Mouse (Mus musculus) layer of hippocampus, postnatal 10 days (tissue): ENCODE data around the gene Slc10a7. TPM values are rescaled to one million over a fixed set of nuclear protein-coding genes. Genes with fewer than 3 reads are reported as not detected.
"Not testable (repeated sequence)": the region's sequence is repeated elsewhere in the genome, so short reads cannot be mapped to it uniquely, and the experiment has no call there.

ENCODE experiments used
- DNase-seq, 2 experiments: peaks; one replicate each; pipeline ENCODE4 v3.0.0; 2021; ENCODE audit warnings: low spot score in 2 of 2
- long read RNA-seq: library from polyadenylated mRNA; stranded (forward); transcript quantifications from one replicate; pipeline ENCODE4 v2.0.0, GENCODE M21; 2023
- total RNA-seq, 2 experiments: library from RNA; stranded (reverse); gene quantifications; 2 replicates each; pipeline ENCODE4 v1.2.3; 2021

The Slc10a7 gene
- 1 to 10 TPM; 7.8 to 8.2 TPM for total RNA-seq
- long read RNA-seq, partial matches to known transcripts: 1 of 2 reads
- long read RNA-seq, other reads (novel, unspliced or antisense): 0 of 2 reads

- peak; percentile 87 to 92 for DNase-seq
Observed at GRCm38 (mm10) chr8:78509273-78510031, at the start of gene Slc10a7. Gene Slc10a7, plus strand, starts transcription at chr8:78509346.

- no peak for DNase-seq
Observed at GRCm38 (mm10) chr8:78463941-78464340, 45.2 kb upstream of the Slc10a7 start.

GRCm38 (mm10) chr8:78467889-78468288, 41.3 kb upstream of the Slc10a7 start:
- DNase-seq: no peak

- DNase-seq: peak in 1 of 2 experiments; percentile 9
Observed at GRCm38 (mm10) chr8:78477051-78477829, 31.9 kb upstream of the Slc10a7 start.

DNA sequence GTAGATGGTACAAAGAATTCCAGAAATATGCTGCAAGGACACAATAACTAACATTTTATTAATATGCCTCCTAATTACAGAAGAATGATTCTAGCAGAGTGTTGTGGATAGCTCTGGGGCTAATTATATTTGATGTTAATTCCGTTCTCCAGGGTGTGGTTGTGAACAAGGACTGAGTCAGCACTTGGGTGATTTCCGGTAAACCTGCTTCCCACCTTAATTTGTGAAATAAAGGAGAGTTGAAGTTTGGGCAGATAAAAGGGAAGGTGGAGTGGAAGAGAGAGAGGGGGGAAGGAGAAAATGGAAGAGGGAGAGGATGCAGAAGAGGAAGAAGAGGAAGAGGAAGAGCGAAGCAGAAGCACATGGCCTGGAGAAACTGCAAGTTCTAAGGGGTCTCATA, 19.4 kb upstream of the Slc10a7 start:
- no peak for DNase-seq

DNA sequence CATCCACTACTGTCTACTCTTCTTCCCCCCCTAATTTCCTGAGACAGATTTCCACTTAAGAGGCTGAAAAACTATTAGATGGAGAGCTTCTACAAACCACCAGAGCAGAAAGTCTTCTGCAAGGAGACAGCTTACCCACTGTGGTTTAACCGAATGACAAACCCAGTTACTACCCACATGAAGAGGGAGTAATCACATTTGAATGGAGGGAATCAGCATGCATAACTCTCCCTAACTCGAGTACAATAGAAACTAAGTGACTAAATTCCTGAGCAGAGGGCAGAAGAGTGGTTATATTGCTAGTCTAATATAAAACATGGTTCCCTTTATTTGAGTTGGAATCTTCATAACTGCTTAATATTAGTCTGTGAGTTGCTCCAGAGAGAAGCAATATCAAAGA, 16.1 kb upstream of the Slc10a7 start:
- DNase-seq: no peak

DNA sequence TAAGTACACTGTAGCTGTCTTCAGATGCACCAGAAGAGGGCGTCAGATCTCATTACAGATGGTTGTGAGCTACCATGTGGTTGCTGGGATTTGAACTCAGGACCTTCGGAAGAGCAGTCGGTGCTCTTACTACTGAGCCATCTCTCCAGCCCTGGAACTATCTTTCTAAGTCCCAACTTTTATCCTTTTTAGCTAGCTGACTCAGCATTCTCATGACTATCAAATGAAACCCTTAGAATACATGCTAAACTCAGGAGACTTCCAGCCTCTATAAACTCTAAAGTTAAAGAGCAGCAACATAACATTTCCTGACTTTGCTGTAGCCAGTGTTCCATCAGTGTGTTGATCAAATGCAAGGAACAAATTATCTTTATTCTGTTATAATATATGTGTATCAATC, 12.9 kb upstream of the Slc10a7 start:
- not testable (repeated sequence) for DNase-seq

DNA sequence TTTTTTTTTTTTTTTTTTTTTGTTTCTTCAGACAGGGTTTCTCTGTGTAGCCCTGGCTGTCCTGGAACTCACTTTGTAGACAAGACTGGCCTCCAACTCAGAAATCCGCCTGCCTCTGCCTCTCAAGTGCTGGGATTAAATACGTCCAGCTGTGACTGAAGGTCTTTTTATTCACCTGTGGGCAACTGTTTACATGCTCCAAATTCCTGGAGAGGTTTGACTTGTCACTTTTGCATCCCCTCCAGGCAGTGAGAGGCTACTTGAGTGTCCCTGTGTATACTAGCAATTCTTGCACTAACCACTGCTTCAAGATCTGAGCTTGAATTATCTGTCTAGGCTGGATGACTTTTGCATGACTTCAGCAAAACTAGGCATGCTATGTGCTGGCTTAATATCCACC, 6.4 kb upstream of the Slc10a7 start:
- DNase-seq: no peak

- DNase-seq: peak in 1 of 2 experiments; percentile 60
Observed at GRCm38 (mm10) chr8:78507979-78508718, 997 bp upstream of the Slc10a7 start.

GRCm38 (mm10) chr8:78508719-78509272, 350 bp upstream of the Slc10a7 start, which contains the start of gene Rbmxl1:
Gene Rbmxl1, minus strand, starts transcription at chr8:78508898.
- peak; percentile 94 to 96 for DNase-seq

DNA sequence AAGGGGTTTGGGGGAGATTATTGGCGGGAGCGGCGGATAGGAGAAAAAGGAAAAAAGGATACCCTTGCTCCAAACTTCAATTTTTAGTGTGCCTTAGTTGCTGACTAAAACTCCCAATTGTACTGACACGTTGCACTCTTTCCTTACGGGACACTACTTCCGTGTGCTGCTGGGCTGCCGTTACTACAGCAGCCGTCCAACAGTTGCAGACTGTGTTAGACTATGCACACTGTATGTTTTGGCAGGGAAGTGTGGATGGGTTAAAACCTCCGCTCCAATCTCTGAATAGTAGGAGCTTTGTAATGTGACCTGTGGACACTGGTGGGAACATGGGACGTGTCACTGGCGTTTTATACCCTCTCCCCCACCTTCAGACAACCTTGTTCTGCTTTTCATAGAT, 948 bp downstream of the Slc10a7 start:
- no peak for DNase-seq

GRCm38 (mm10) chr8:78510926-78511325, 1.8 kb downstream of the Slc10a7 start:
- no peak for DNase-seq

- no peak for DNase-seq
Observed at GRCm38 (mm10) chr8:78513106-78513505, 4.0 kb downstream of the Slc10a7 start.

GRCm38 (mm10) chr8:78514706-78515105, 5.6 kb downstream of the Slc10a7 start:
- DNase-seq: no peak

DNA sequence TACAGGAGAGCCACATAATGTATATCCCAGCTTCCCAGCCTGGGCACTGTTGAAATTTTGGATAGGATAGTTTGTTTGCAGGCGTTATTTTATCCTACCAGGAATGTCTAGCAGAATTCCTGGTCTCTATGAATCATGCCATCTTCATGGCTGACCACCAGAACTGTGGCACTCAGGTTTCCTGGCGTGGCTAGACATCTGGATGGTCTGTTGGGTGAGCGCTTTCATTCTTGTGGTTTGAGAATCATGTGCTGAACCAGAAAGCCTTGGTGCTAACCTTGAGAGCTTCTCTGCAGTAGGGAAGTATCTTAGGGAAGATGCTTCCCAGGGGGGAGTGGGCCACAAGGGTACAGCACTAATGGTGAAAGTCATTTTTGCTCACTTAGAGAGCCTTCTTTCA, 6.0 kb downstream of the Slc10a7 start:
- no peak for DNase-seq

- no peak for DNase-seq
Observed at GRCm38 (mm10) chr8:78533981-78534380, 24.8 kb downstream of the Slc10a7 start.

- DNase-seq: no peak
Observed at GRCm38 (mm10) chr8:78536716-78537115, 27.6 kb downstream of the Slc10a7 start.

GRCm38 (mm10) chr8:78537795-78538194, 28.6 kb downstream of the Slc10a7 start:
- DNase-seq: no peak

DNA sequence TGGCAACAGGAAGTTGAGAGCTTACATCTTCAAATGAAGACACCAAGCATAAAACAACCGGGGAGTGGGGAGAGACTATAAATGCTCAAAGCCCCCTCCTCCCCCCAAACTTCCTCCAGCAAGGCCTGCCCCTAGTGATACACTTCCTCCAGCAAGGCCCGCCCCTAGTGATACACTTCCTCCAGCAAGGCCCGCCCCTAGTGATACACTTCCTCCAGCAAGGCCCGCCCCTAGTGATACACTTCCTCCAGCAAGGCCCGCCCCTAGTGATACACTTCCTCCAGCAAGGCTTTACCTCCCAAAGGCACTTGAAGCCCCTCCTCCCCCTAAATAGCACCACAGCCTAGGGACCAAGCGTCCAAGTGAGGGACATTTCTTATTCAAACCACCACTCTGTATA, 33.5 kb downstream of the Slc10a7 start:
- DNase-seq: not testable (repeated sequence)

DNA sequence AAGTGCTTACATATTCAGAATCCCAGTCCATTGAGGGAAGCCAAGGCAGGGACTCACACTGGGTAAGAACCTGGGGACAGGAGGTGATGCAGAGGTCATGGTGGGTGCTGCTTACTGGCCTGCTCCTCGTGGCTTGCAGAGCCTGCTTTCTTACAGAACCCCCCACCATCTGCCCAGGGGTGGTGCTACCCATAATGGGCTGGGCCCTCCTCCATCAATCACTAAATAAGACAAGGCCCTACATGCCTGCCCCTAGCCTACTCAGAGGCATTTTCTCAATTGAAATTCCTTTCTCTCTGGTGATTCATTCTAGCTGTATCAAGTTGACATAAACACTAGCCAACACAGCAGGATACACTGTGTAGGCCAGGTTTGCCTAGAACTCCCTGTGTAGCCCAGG, 34.5 kb downstream of the Slc10a7 start:
- no peak for DNase-seq

GRCm38 (mm10) chr8:78544545-78544944, 35.4 kb downstream of the Slc10a7 start:
- no peak for DNase-seq
